Mouse (Mus musculus) neutrophil, adult 65 days (primary cell): ENCODE measurements around the gene Cyb5d2. TPM values are rescaled to one million over a fixed set of nuclear protein-coding genes. Genes with fewer than 3 reads are reported as not detected.

ENCODE experiments used
- total RNA-seq: library from RNA; stranded (reverse); gene quantifications from 2 replicates; pipeline ENCODE4 v1.2.4, GENCODE M21; 2023

Cyb5d2 gene
- 5.8 and 11.4 TPM in 2 replicates for total RNA-seq

DNA sequence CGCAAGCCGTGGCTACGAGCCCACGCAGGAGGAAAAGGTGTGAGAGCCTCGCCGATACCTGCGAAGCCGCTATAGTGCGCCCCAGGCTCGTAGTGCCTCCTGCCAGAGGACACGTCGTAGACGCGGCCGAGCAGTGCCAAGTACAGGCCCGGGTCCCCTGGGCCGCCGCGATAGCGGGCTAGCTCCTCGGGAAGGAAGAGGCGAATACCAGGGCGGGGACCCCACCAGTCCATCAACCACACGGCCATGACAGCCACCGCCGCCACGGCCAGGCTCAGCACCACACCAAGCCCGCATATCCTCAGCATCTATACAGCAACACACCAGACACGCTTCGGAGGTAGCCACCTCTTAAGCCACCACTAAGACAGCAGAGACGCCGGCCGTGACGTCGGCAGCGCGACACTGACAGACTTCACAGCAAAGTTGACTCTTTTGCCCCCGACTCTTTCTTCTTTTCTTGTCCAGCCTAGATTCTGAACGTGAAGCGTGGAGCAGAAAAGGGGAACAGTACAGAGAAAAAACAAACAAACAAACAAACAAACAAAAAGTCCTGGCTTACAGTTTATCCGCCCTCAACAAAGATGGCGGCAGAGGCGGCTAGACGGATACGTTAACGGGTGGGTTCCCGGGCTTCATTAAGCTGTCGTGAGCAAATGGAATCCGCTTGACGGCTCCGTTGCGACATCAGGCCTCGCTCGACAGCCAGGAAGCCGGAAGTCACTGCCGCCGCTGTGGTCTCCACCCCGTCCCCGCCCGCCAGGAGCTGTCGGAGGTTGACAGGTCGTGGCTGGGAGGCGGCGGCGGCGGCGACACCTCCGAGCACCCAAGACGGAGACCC is at the start of gene Cyb5d2, which contains the start of gene Zzef1:
Gene Cyb5d2, minus strand, starts transcription at position 688 of the 841 bp plus-strand sequence.
Gene Zzef1, plus strand, starts transcription at position 772 of the 841 bp plus-strand sequence.

Other genes starting within 250 kb of the Cyb5d2 start
- gene Spns3, start 245.6 kb downstream of the Cyb5d2 start, total RNA-seq = 6.5 and 7.8 TPM in 2 replicates
- 15.4 and 24.0 TPM in 2 replicates for gene Ube2g1, start 188.9 kb downstream of the Cyb5d2 start, total RNA-seq
- 70.8 and 80.0 TPM in 2 replicates for gene Ankfy1, start 106.1 kb downstream of the Cyb5d2 start, total RNA-seq
- gene Zzef1, start 84 bp upstream of the Cyb5d2 start, total RNA-seq = 68.5 and 102 TPM in 2 replicates
- 274 and 342 TPM in 2 replicates for gene Atp2a3, start 165.0 kb upstream of the Cyb5d2 start, total RNA-seq
- 10.6 and 12.3 TPM in 2 replicates for gene P2rx1, start 203.0 kb upstream of the Cyb5d2 start, total RNA-seq
- gene Camkk1, start 222.9 kb upstream of the Cyb5d2 start, total RNA-seq = 13.9 and 22.1 TPM in 2 replicates